Mouse (Mus musculus) small intestine, adult 10 weeks (tissue): ENCODE results near the gene Aqp12. TPM values are rescaled to one million over a fixed set of nuclear protein-coding genes. Genes with fewer than 3 reads are reported as not detected.

Experiments used
- polyA plus RNA-seq: library from polyadenylated mRNA; stranded (reverse); fragments of 350-450 nt; fragmentation: Illumina TruSeq; extraction: RNeasy Lipid Tissue Mini Kit (QIAGEN cat#74804); gene quantifications from one replicate; pipeline ENCODE4 v1.2.3, GENCODE M21; 2014; ENCODE audit warnings: low replicate concordance

Aqp12 gene
- not detected for polyA plus RNA-seq

DNA sequence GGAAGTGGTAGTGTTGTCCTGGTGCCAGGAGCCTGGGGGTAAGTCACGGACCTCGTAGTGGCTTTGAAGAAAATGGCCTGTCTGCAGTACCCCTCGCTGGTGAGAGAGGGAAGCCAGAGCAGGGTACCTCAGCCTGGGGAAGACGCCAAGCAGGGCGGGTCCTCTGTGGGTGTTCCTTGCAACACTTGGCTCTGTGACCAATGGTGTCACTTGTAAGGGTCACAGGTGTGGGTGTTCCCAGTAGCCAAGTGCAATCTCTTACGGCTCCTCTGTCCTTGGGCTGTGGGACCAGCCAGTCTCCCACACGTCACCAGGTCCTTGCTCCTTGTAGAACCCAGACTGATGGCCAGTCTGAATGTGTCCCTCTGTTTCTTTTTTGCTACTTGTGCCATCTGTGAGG, at the start of gene Aqp12:
Gene Aqp12, plus strand, starts transcription at position 274 of the 400 bp plus-strand sequence.

Other genes starting within 250 kb of the Aqp12 start
- not detected for gene Gpc1, start 174.7 kb upstream of the Aqp12 start, polyA plus RNA-seq
- not detected for gene Ankmy1, start 103.4 kb upstream of the Aqp12 start, polyA plus RNA-seq
- 2.2 TPM for gene Dusp28, start 99.4 kb upstream of the Aqp12 start, polyA plus RNA-seq
- gene Rnpepl1, start 95.6 kb upstream of the Aqp12 start, polyA plus RNA-seq: 5.6 TPM
- gene Capn10, start 72.0 kb upstream of the Aqp12 start, polyA plus RNA-seq: 2.2 TPM
- 7.8 TPM for gene Gpr35, start 55.5 kb upstream of the Aqp12 start, polyA plus RNA-seq
- gene Kif1a, start 95.6 kb downstream of the Aqp12 start, polyA plus RNA-seq: not detected
- not detected for gene Agxt, start 128.9 kb downstream of the Aqp12 start, polyA plus RNA-seq
- 2.0 TPM for gene 2310007B03Rik, start 154.6 kb downstream of the Aqp12 start, polyA plus RNA-seq
- not detected for gene Crocc2, start 162.4 kb downstream of the Aqp12 start, polyA plus RNA-seq
- gene Sned1, start 229.5 kb downstream of the Aqp12 start, polyA plus RNA-seq: 1.4 TPM